Mouse (Mus musculus) midbrain, embryonic 14.5 days (tissue): ENCODE results near the gene Taz. TPM values are rescaled to one million over a fixed set of nuclear protein-coding genes. Genes with fewer than 3 reads are reported as not detected.

Experiments
- ATAC-seq: fragments of 200-750 bp; cut with Nextera tagmentation; 2 replicates; pipeline ENCODE4 v1.8.0; 2017; ENCODE audit warnings: moderate number of reproducible peaks, moderate library complexity; ENCODE audit not compliant: low FRiP score, low TSS enrichment
- DNase-seq: peaks from one replicate; pipeline ENCODE4 v3.0.0-alpha.2; 2015
- H3K27ac ChIP-seq: fragments of 300-500 bp; sonication (generic); replicated peaks from 2 replicates; pipeline ENCODE4 v1.5.1; 2014; ENCODE audit warnings: mild to moderate bottlenecking, low read depth, low read length, moderate library complexity
- H3K27me3 ChIP-seq: fragments of 300-500 bp; sonication (generic); 2 replicates; pipeline ENCODE4 v1.6.1; 2014; ENCODE audit warnings: low read length, control low read depth, mixed read lengths; ENCODE audit not compliant: control insufficient read depth, insufficient read depth
- H3K36me3 ChIP-seq: fragments of 300-500 bp; sonication (generic); 2 replicates; pipeline ENCODE4 v1.6.1; 2014; ENCODE audit warnings: low read length, control low read depth; ENCODE audit not compliant: control insufficient read depth, insufficient read depth
- H3K4me1 ChIP-seq: fragments of 300-500 bp; sonication (generic); 2 replicates; pipeline ENCODE4 v1.6.1; 2014; ENCODE audit warnings: mild to moderate bottlenecking, antibody characterized with exemption, low read length, control low read depth; ENCODE audit not compliant: control insufficient read depth, insufficient read depth
- H3K4me2 ChIP-seq: fragments of 300-500 bp; sonication (generic); 2 replicates; pipeline ENCODE4 v1.6.1; 2014; ENCODE audit warnings: mild to moderate bottlenecking, low read length, moderate library complexity
- H3K4me3 ChIP-seq: fragments of 300-500 bp; sonication (generic); replicated peaks from 2 replicates; pipeline ENCODE4 v1.5.1; 2014; ENCODE audit warnings: low read depth, low read length
- H3K9ac ChIP-seq: fragments of 300-500 bp; sonication (generic); replicated peaks from 2 replicates; pipeline ENCODE4 v1.6.1; 2014; ENCODE audit warnings: mild to moderate bottlenecking, low read length, moderate library complexity
- H3K9me3 ChIP-seq: fragments of 300-500 bp; sonication (generic); 2 replicates; pipeline ENCODE4 v1.6.1; 2016; ENCODE audit warnings: low read length, control low read depth, mixed read lengths; ENCODE audit not compliant: control insufficient read depth
- WGBS: fragments of 180-500 bp; shearing (Covaris S2); extraction: QIAGEN DNeasy Blood & Tissue Kit; methylation state at CpG from one replicate; pipeline ENCODE4 v1.1.7; 2014; 5-methylcytosine and 5-hydroxymethylcytosine counted together
- polyA plus RNA-seq: library from polyadenylated mRNA; unstranded; fragments of >200 nt; fragmentation: Nextera tagmentation; extraction: Ambion mirVana; gene quantifications from 2 replicates; pipeline ENCODE4 v1.2.1, GENCODE M21; 2014

Taz gene
- polyA plus RNA-seq, 1 experiment from 2014 or later: 64.9 TPM

- H3K27me3 ChIP-seq: no peaks in the 10 kb centered on the region
- ATAC-seq (peak; percentile 86), DNase-seq (peak; percentile 93)
- H3K9ac ChIP-seq: peak overlapping the region; percentile 76
- peaks cover 6% of the 10 kb centered on the region; the same call in 1 of the 2 replicates for H3K4me1 ChIP-seq
- H3K4me2 ChIP-seq: peak overlapping the region; percentile 68
- H3K9me3 ChIP-seq: no peaks in the 10 kb centered on the region
- peak overlapping the region; percentile 86 for H3K27ac ChIP-seq
- WGBS: 19% methylated on average over 38 of the region's 38 CpGs
- H3K36me3 ChIP-seq: peaks cover 18% of the 10 kb centered on the region
- peak overlapping the region; percentile 54 for H3K4me3 ChIP-seq
Measured at GRCm38 (mm10) chrX:74246213-74246681, 35.5 kb upstream of the Taz start.

GRCm38 (mm10) chrX:74246693-74247092, 35.0 kb upstream of the Taz start:
- no peaks in the 10 kb centered on the region for H3K27me3 ChIP-seq
- H3K9me3 ChIP-seq: no peaks in the 10 kb centered on the region
- ATAC-seq: 0 out of 2 replicates have a peak, but pooled peaks have one; percentile 7
- 18% methylated on average over 15 of the region's 15 CpGs for WGBS
- peaks cover 6% of the 10 kb centered on the region; the same call in 1 of the 2 replicates for H3K4me1 ChIP-seq
- DNase-seq: no peak
- H3K4me3 ChIP-seq: peak overlapping the region; percentile 54
- H3K9ac ChIP-seq: no peak overlapping the region; the same call in 1 of the 2 replicates
- H3K36me3 ChIP-seq: peaks cover 14% of the 10 kb centered on the region
- peak overlapping the region; percentile 54; the same call in 1 of the 2 replicates for H3K27ac ChIP-seq
- H3K4me2 ChIP-seq: peak overlapping the region; percentile 68

GRCm38 (mm10) chrX:74248651-74249050, 33.1 kb upstream of the Taz start:
- H3K4me2 ChIP-seq: 0 out of 2 replicates have a peak overlapping the region, but pooled peaks have one; percentile 59
- ATAC-seq (no peak), DNase-seq (peak; percentile 79)
- no peaks in the 10 kb centered on the region for H3K36me3 ChIP-seq
- H3K4me3 ChIP-seq: no peak overlapping the region
- H3K4me1 ChIP-seq: peaks cover 3% of the 10 kb centered on the region; the same call in 1 of the 2 replicates
- no peak overlapping the region for H3K9ac ChIP-seq
- no peaks in the 10 kb centered on the region for H3K9me3 ChIP-seq
- H3K27ac ChIP-seq: no peak overlapping the region
- 19% methylated on average over 3 of the region's 3 CpGs for WGBS
- H3K27me3 ChIP-seq: no peaks in the 10 kb centered on the region

GRCm38 (mm10) chrX:74249615-74250014, 32.1 kb upstream of the Taz start, which contains the start of gene Flna:
TSS of gene Flna (minus strand) at chrX:74249820.
- H3K27me3 ChIP-seq: no peaks in the 10 kb centered on the region
- 21% methylated on average over 38 of the region's 38 CpGs for WGBS
- H3K36me3 ChIP-seq: no peaks in the 10 kb centered on the region
- H3K9ac ChIP-seq: peak within 1 kb of the TSS; percentile 54
- ATAC-seq (no peak), DNase-seq (peak; percentile 79)
- no peaks in the 10 kb centered on the region for H3K4me1 ChIP-seq
- peak within 1 kb of the TSS; percentile 59 for H3K4me2 ChIP-seq
- H3K4me3 ChIP-seq: peak within 1 kb of the TSS; percentile 35
- H3K27ac ChIP-seq: peak within 1 kb of the TSS; percentile 45
- no peaks in the 10 kb centered on the region for H3K9me3 ChIP-seq

- Histone ChIP-seq H3K36me3 (peaks cover 12% of the 10 kb centered on the region; the same call in 1 of the 2 replicates), H3K4me2 (peak within 1 kb of the TSS; percentile 63), H3K4me1 (peaks cover 4% of the 10 kb centered on the region; the same call in 1 of the 2 replicates), H3K4me3 (peak within 1 kb of the TSS; percentile 53), H3K27ac (peak within 1 kb of the TSS; percentile 87), H3K27me3 (no peaks in the 10 kb centered on the region), H3K9ac (peak within 1 kb of the TSS; percentile 70), H3K9me3 (no peaks in the 10 kb centered on the region)
- DNase-seq (peak; percentile 91), ATAC-seq (peak; percentile 95)
- WGBS: 30% methylated on average over 39 of the region's 39 CpGs
Measured at GRCm38 (mm10) chrX:74254153-74254887, 27.4 kb upstream of the Taz start, which contains the start of gene Emd. TSS of gene Emd (plus strand) at chrX:74254687.

GRCm38 (mm10) chrX:74254888-74255565, 26.7 kb upstream of the Taz start:
- WGBS: 23% methylated on average over 30 of the region's 31 CpGs
- peaks cover 12% of the 10 kb centered on the region; the same call in 1 of the 2 replicates for H3K36me3 ChIP-seq
- H3K9me3 ChIP-seq: no peaks in the 10 kb centered on the region
- peak overlapping the region; percentile 87 for H3K27ac ChIP-seq
- H3K4me2 ChIP-seq: peak overlapping the region; percentile 63
- no peak; the same call in 1 of the 2 replicates for ATAC-seq
- H3K27me3 ChIP-seq: no peaks in the 10 kb centered on the region
- peak overlapping the region; percentile 53 for H3K4me3 ChIP-seq
- peak overlapping the region; percentile 70 for H3K9ac ChIP-seq
- peaks cover 4% of the 10 kb centered on the region; the same call in 1 of the 2 replicates for H3K4me1 ChIP-seq
- DNase-seq: no peak

GRCm38 (mm10) chrX:74257746-74258145, 24.0 kb upstream of the Taz start:
- ATAC-seq (no peak), DNase-seq (no peak)
- Histone ChIP-seq H3K36me3 (peaks cover 12% of the 10 kb centered on the region; the same call in 1 of the 2 replicates), H3K9ac (no peak overlapping the region), H3K4me3 (no peak overlapping the region), H3K27me3 (no peaks in the 10 kb centered on the region), H3K4me1 (peaks cover 4% of the 10 kb centered on the region; the same call in 1 of the 2 replicates), H3K9me3 (no peaks in the 10 kb centered on the region), H3K27ac (no peak overlapping the region), H3K4me2 (no peak overlapping the region)
- 91% methylated on average over 3 of the region's 3 CpGs for WGBS

- 33% methylated on average over 3 of the region's 3 CpGs for WGBS
- Histone ChIP-seq H3K27me3 (no peaks in the 10 kb centered on the region), H3K4me2 (peak overlapping the region; percentile 61), H3K9me3 (no peaks in the 10 kb centered on the region), H3K36me3 (peaks cover 12% of the 10 kb centered on the region; the same call in 1 of the 2 replicates), H3K27ac (peak overlapping the region; percentile 97), H3K9ac (peak overlapping the region; percentile 54), H3K4me3 (peak overlapping the region; percentile 52), H3K4me1 (0 out of 2 replicates have a peak, but pooled peaks cover 2% of the 10 kb centered on the region)
- no peak for DNase-seq
- 0 out of 2 replicates have a peak, but pooled peaks have one; percentile 5 for ATAC-seq
Measured at GRCm38 (mm10) chrX:74269736-74270061, 12.0 kb upstream of the Taz start.
